Mouse (Mus musculus): ENCODE measurements at regions not wholly inside any gene's neighbourhood (a gene's known extent, or its start where the extent isn't known, plus 50 kb on each side); places are given as distances from the start of the nearest gene placed in this dataset.

- TF ChIP-seq CTCF (IDR thresholded peaks at IDR 0.05; ENCODE audit: control insufficient read depth, insufficient read depth, insufficient replicate concordance, low read depth, low read length) (no peak), POLR2A (IDR thresholded peaks at IDR 0.05; ENCODE audit: control insufficient read depth, low read depth, low read length) (no peak)
These were observed 63.0 kb downstream of the Kbtbd8 start for GRCm38 (mm10) chr6:95179993-95180392.
